Mouse (Mus musculus): Measurements from ENCODE around the gene Tmcc1. TPM values are rescaled to one million over a fixed set of nuclear protein-coding genes. Genes with fewer than 3 reads are reported as not detected.

Gene Tmcc1
- polyA plus RNA-seq, 1 experiment from 2014 or later, result 9.4 TPM

GRCm38 (mm10) chr6:115983306-115984038 is 209.8 kb downstream of the Tmcc1 start:
- no peak overlapping the region for H3K9ac ChIP-seq (ENCODE audit: low read length)
- H3K4me1 ChIP-seq (replicated peaks; ENCODE audit: control insufficient read depth, insufficient read depth), result peaks cover 3% of the 10 kb centered on the region; the same call in 1 of the 2 replicates
- TF ChIP-seq CTCF (IDR thresholded peaks at IDR 0.05; ENCODE audit: low read depth), result no peak
- no peak for TF ChIP-seq EP300 (optimal IDR thresholded peaks at IDR 0.05)
- no peaks in the 10 kb centered on the region for H3K27me3 ChIP-seq (ENCODE audit: control insufficient read depth, insufficient read depth, low read length)
- H3K27ac ChIP-seq (replicated peaks), result peak overlapping the region; percentile 79
- DNase-seq (ENCODE audit: low spot score), result no peak
- no peaks in the 10 kb centered on the region for H3K9me3 ChIP-seq (ENCODE audit: control insufficient read depth, low read length)
- H3K4me2 ChIP-seq (replicated peaks; ENCODE audit: low read depth), result no peak overlapping the region
- WGBS, result 48% methylated on average over 12 of the region's 12 CpGs
- ATAC-seq (ENCODE audit: low FRiP score, low TSS enrichment), result no peak
- H3K4me3 ChIP-seq (ENCODE audit: low read depth, low read length), result no peak overlapping the region
- H3K36me3 ChIP-seq (ENCODE audit: control insufficient read depth, insufficient read depth, low read length), result no peaks in the 10 kb centered on the region

- 48% methylated on average over 7 of the region's 7 CpGs for WGBS
- H3K27ac ChIP-seq (replicated peaks), result peak overlapping the region; percentile 79
- peaks cover 3% of the 10 kb centered on the region; the same call in 1 of the 2 replicates for H3K4me1 ChIP-seq (replicated peaks; ENCODE audit: control insufficient read depth, insufficient read depth)
- TF ChIP-seq CTCF (IDR thresholded peaks at IDR 0.05; ENCODE audit: low read depth), result no peak
- no peak for TF ChIP-seq EP300 (optimal IDR thresholded peaks at IDR 0.05)
- DNase-seq (ENCODE audit: low spot score), result no peak
- no peak for ATAC-seq (ENCODE audit: low FRiP score, low TSS enrichment)
- H3K4me2 ChIP-seq (replicated peaks; ENCODE audit: low read depth), result no peak overlapping the region
- no peaks in the 10 kb centered on the region for H3K9me3 ChIP-seq (ENCODE audit: control insufficient read depth, low read length)
- no peak overlapping the region for H3K4me3 ChIP-seq (ENCODE audit: low read depth, low read length)
- H3K27me3 ChIP-seq (ENCODE audit: control insufficient read depth, insufficient read depth, low read length), result no peaks in the 10 kb centered on the region
- 0 out of 2 replicates have a peak, but pooled peaks cover 4% of the 10 kb centered on the region for H3K36me3 ChIP-seq (ENCODE audit: control insufficient read depth, insufficient read depth, low read length)
- no peak overlapping the region for H3K9ac ChIP-seq (ENCODE audit: low read length)
Measured at GRCm38 (mm10) chr6:115982889-115983288, 210.4 kb downstream of the Tmcc1 start.

DNA sequence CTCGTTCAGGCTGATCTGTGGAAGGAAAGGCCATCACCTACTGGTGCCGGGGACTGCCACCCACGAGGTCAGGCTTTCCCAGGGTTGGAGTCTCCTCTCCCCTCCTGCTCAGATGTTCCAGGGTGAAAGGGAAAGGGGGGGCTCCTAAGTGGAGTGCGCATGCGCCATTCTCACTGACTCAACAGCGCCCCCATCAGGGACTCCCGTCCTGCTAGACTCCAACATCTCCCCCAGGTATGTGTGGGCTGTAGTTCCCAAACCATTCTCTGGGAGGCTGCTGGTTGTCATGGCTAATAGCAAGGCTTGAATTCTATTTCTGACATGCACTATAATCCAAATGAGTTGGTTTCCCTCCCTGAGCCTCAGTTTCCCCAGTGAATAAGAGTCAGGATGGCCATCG is 214.7 kb downstream of the Tmcc1 start:
- Histone ChIP-seq H3K9ac (ENCODE audit: low read length) (no peak overlapping the region), H3K27ac (replicated peaks) (no peak overlapping the region), H3K4me3 (ENCODE audit: low read depth, low read length) (no peak overlapping the region), H3K9me3 (ENCODE audit: control insufficient read depth, low read length) (no peaks in the 10 kb centered on the region), H3K4me2 (replicated peaks; ENCODE audit: low read depth) (no peak overlapping the region), H3K36me3 (ENCODE audit: control insufficient read depth, insufficient read depth, low read length) (0 out of 2 replicates have a peak, but pooled peaks cover 4% of the 10 kb centered on the region), H3K4me1 (replicated peaks; ENCODE audit: control insufficient read depth, insufficient read depth) (0 out of 2 replicates have a peak, but pooled peaks cover 3% of the 10 kb centered on the region), H3K27me3 (ENCODE audit: control insufficient read depth, insufficient read depth, low read length) (no peaks in the 10 kb centered on the region)
- ATAC-seq (ENCODE audit: low FRiP score, low TSS enrichment), result no peak
- WGBS, result 62% methylated on average over 8 of the region's 8 CpGs
- TF ChIP-seq EP300 (optimal IDR thresholded peaks at IDR 0.05) (no peak), CTCF (IDR thresholded peaks at IDR 0.05; ENCODE audit: low read depth) (peak; percentile 35)
- no peak for DNase-seq (ENCODE audit: low spot score)

GRCm38 (mm10) chr6:115977810-115978209 is 215.5 kb downstream of the Tmcc1 start:
- 72% methylated on average over 15 of the region's 15 CpGs for WGBS
- Histone ChIP-seq H3K4me3 (ENCODE audit: low read depth, low read length) (no peak overlapping the region), H3K4me1 (replicated peaks; ENCODE audit: control insufficient read depth, insufficient read depth) (no peaks in the 10 kb centered on the region), H3K9ac (ENCODE audit: low read length) (no peak overlapping the region), H3K9me3 (ENCODE audit: control insufficient read depth, low read length) (no peaks in the 10 kb centered on the region), H3K27me3 (ENCODE audit: control insufficient read depth, insufficient read depth, low read length) (no peaks in the 10 kb centered on the region), H3K4me2 (replicated peaks; ENCODE audit: low read depth) (no peak overlapping the region), H3K36me3 (ENCODE audit: control insufficient read depth, insufficient read depth, low read length) (0 out of 2 replicates have a peak, but pooled peaks cover 4% of the 10 kb centered on the region), H3K27ac (replicated peaks) (no peak overlapping the region)
- TF ChIP-seq EP300 (optimal IDR thresholded peaks at IDR 0.05) (no peak), CTCF (IDR thresholded peaks at IDR 0.05; ENCODE audit: low read depth) (no peak)
- ATAC-seq (ENCODE audit: low FRiP score, low TSS enrichment), result no peak
- DNase-seq (ENCODE audit: low spot score), result no peak

GRCm38 (mm10) chr6:115975606-115976005 is 217.7 kb downstream of the Tmcc1 start:
- Histone ChIP-seq H3K9ac (ENCODE audit: low read length) (no peak overlapping the region), H3K4me3 (ENCODE audit: low read depth, low read length) (no peak overlapping the region), H3K9me3 (ENCODE audit: control insufficient read depth, low read length) (no peaks in the 10 kb centered on the region), H3K27ac (replicated peaks) (no peak overlapping the region), H3K4me1 (replicated peaks; ENCODE audit: control insufficient read depth, insufficient read depth) (peaks cover 2% of the 10 kb centered on the region; the same call in 1 of the 2 replicates), H3K4me2 (replicated peaks; ENCODE audit: low read depth) (no peak overlapping the region), H3K27me3 (ENCODE audit: control insufficient read depth, insufficient read depth, low read length) (no peaks in the 10 kb centered on the region), H3K36me3 (ENCODE audit: control insufficient read depth, insufficient read depth, low read length) (peaks cover 4% of the 10 kb centered on the region; the same call in 1 of the 2 replicates)
- WGBS, result 78% methylated on average over 8 of the region's 8 CpGs
- DNase-seq (ENCODE audit: low spot score) (no peak), ATAC-seq (ENCODE audit: low FRiP score, low TSS enrichment) (no peak)
- no peak for TF ChIP-seq CTCF (IDR thresholded peaks at IDR 0.05; ENCODE audit: low read depth)
- no peak for TF ChIP-seq EP300 (optimal IDR thresholded peaks at IDR 0.05)

Measured in stomach, postnatal 0 days (tissue).